Mouse (Mus musculus) MEL (cell line): ENCODE measurements around the gene Yipf4. TPM values are rescaled to one million over a fixed set of nuclear protein-coding genes. Genes with fewer than 3 reads are reported as not detected.
A peak's percentile ranks its signal among the peaks of the same experiment; 100 is the strongest.

Source experiments
- DNase-seq: peaks from one replicate; pipeline ENCODE4 v3.0.0; 2011; ENCODE audit warnings: low read depth, low spot score
- H3K27ac ChIP-seq: 2 replicates; pipeline ENCODE4 v1.5.1; 2012; ENCODE audit warnings: low read depth, mild to moderate bottlenecking, control low read depth, low read length, moderate library complexity; ENCODE audit not compliant: control insufficient read depth
- H3K27me3 ChIP-seq, 2 experiments: fragments of 150-350 bp in 1 of 2; sonication (generic) in 1 of 2; 2 replicates each; pipeline ENCODE4 v1.6.1; 2012; ENCODE audit warnings: low read length in 2 of 2, mild to moderate bottlenecking in 2 of 2, improper control_type of control experiment in 1 of 2, moderate library complexity in 1 of 2; ENCODE audit not compliant: insufficient read depth in 2 of 2, control insufficient read depth in 1 of 2
- H3K36me3 ChIP-seq, 2 experiments: 2 replicates each; pipeline ENCODE4 v1.6.1; 2012 to 2014; ENCODE audit warnings: low read length in 2 of 2, improper control_type of control experiment in 1 of 2, inconsistent platforms in 1 of 2, mild to moderate bottlenecking in 1 of 2; ENCODE audit not compliant: insufficient read depth in 2 of 2, control insufficient read depth in 1 of 2
- H3K4me1 ChIP-seq, 2 experiments: fragments of 150-350 bp in 1 of 2; sonication (generic) in 1 of 2; 2 replicates each; pipeline ENCODE4 v1.6.1; 2012; ENCODE audit warnings: low read length in 2 of 2, improper control_type of control experiment in 1 of 2, mild to moderate bottlenecking in 1 of 2; ENCODE audit not compliant: insufficient read depth in 2 of 2, control insufficient read depth in 1 of 2
- H3K4me3 ChIP-seq, 2 experiments: fragments of 150-350 bp in 1 of 2; sonication (generic) in 1 of 2; 2 replicates each; pipeline ENCODE4 v1.5.1; 2012; ENCODE audit warnings: low read depth in 2 of 2, low read length in 2 of 2, mild to moderate bottlenecking in 2 of 2, moderate library complexity in 2 of 2, control low read depth in 1 of 2, improper control_type of control experiment in 1 of 2; ENCODE audit not compliant: control insufficient read depth in 1 of 2, insufficient read depth in 1 of 2
- H3K79me2 ChIP-seq: 2 replicates; pipeline ENCODE4 v1.6.1; 2012; ENCODE audit warnings: mild to moderate bottlenecking, low read length, moderate library complexity; ENCODE audit not compliant: control insufficient read depth, poor library complexity, insufficient read depth
- H3K9ac ChIP-seq: 2 replicates; pipeline ENCODE4 v1.6.1; 2012; ENCODE audit warnings: low read depth, mild to moderate bottlenecking, control low read depth, low read length, moderate library complexity; ENCODE audit not compliant: control insufficient read depth, poor library complexity, severe bottlenecking
- H3K9me3 ChIP-seq: fragments of 150-350 bp; sonication (generic); replicated peaks from 2 replicates; pipeline ENCODE4 v1.6.1; 2012; ENCODE audit warnings: mild to moderate bottlenecking, low read length, improper control_type of control experiment, moderate library complexity; ENCODE audit not compliant: insufficient read depth
- CHD1 ChIP-seq: IDR thresholded peaks from 2 replicates; pipeline ENCODE4 v1.6.1; 2012; ENCODE audit warnings: low read depth, mild to moderate bottlenecking, inconsistent platforms, low read length, improper control_type of control experiment
- CHD2 ChIP-seq: IDR thresholded peaks from 2 replicates; pipeline ENCODE4 v1.6.1; 2011; ENCODE audit warnings: low read length, improper control_type of control experiment
- E2F4 ChIP-seq: IDR thresholded peaks from 2 replicates; pipeline ENCODE4 v1.6.1; 2011; ENCODE audit warnings: low read depth, low read length, improper control_type of control experiment, borderline replicate concordance
- EP300 ChIP-seq, 2 experiments: IDR thresholded peaks; 2 replicates each; pipeline ENCODE4 v1.6.1; 2011; ENCODE audit warnings: improper control_type of control experiment in 2 of 2, low read length in 2 of 2, low read depth in 1 of 2, mild to moderate bottlenecking in 1 of 2
- ETS1 ChIP-seq: IDR thresholded peaks from 2 replicates; pipeline ENCODE4 v1.6.1; 2012; ENCODE audit warnings: low read depth, mild to moderate bottlenecking, inconsistent platforms, low read length, improper control_type of control experiment, moderate library complexity
- GATA1 ChIP-seq: IDR thresholded peaks from 2 replicates; pipeline ENCODE4 v1.6.1; 2011; ENCODE audit warnings: low read depth, low read length, improper control_type of control experiment
- HCFC1 ChIP-seq: IDR thresholded peaks from 2 replicates; pipeline ENCODE4 v1.6.1; 2012; ENCODE audit warnings: low read depth, mild to moderate bottlenecking, inconsistent platforms, low read length, improper control_type of control experiment, moderate library complexity
- JUND ChIP-seq: IDR thresholded peaks from 2 replicates; pipeline ENCODE4 v1.6.1; 2011; ENCODE audit warnings: low read depth, mild to moderate bottlenecking, improper control_type of control experiment, low read length
- KAT2A ChIP-seq: conservative IDR thresholded peaks from 2 replicates; pipeline ENCODE4 v1.6.1; 2012; ENCODE audit warnings: low read depth, low read length, improper control_type of control experiment, inconsistent platforms
- MAZ ChIP-seq: IDR thresholded peaks from 2 replicates; pipeline ENCODE4 v1.6.1; 2012; ENCODE audit warnings: low read depth, mild to moderate bottlenecking, inconsistent platforms, low read length, improper control_type of control experiment
- MEF2A ChIP-seq: IDR thresholded peaks from 2 replicates; pipeline ENCODE4 v1.6.1; 2014; ENCODE audit warnings: low read depth, mild to moderate bottlenecking, inconsistent platforms, low read length, improper control_type of control experiment; ENCODE audit not compliant: poor library complexity, insufficient replicate concordance, severe bottlenecking; ENCODE audit errors: extremely low read depth
- MXI1 ChIP-seq: IDR thresholded peaks from 2 replicates; pipeline ENCODE4 v1.6.1; 2011; ENCODE audit warnings: mild to moderate bottlenecking, low read depth, low read length, improper control_type of control experiment
- POLR2A ChIP-seq, 2 experiments: IDR thresholded peaks; 2 replicates each; pipeline ENCODE4 v1.6.1; 2011 to 2012; ENCODE audit warnings: low read length in 2 of 2, mild to moderate bottlenecking in 2 of 2, control low read depth in 1 of 2, improper control_type of control experiment in 1 of 2, low read depth in 1 of 2, moderate library complexity in 1 of 2; ENCODE audit not compliant: control insufficient read depth in 1 of 2, insufficient read depth in 1 of 2, poor library complexity in 1 of 2
- POLR2AphosphoS2 ChIP-seq: IDR thresholded peaks from 2 replicates; pipeline ENCODE4 v1.6.1; 2011; ENCODE audit warnings: low read length, improper control_type of control experiment
- RAD21 ChIP-seq: IDR thresholded peaks from 2 replicates; pipeline ENCODE4 v1.6.1; 2011; ENCODE audit warnings: mild to moderate bottlenecking, low read depth, low read length, improper control_type of control experiment
- ZMIZ1 ChIP-seq: IDR thresholded peaks from 2 replicates; pipeline ENCODE4 v1.6.1; 2012; ENCODE audit warnings: low read depth, mild to moderate bottlenecking, inconsistent platforms, low read length, improper control_type of control experiment, moderate library complexity
- ZNF384 ChIP-seq: IDR thresholded peaks from 2 replicates; pipeline ENCODE4 v1.6.1; 2012; ENCODE audit warnings: low read depth, mild to moderate bottlenecking, inconsistent platforms, low read length, improper control_type of control experiment
- polyA plus RNA-seq, 2 experiments: library from polyadenylated mRNA; stranded (reverse) in 1 of 2; unstranded in 1 of 2; fragments of >175 nt in 1 of 2; fragments of >200 nt in 1 of 2; gene quantifications; 2 replicates each; pipeline versions ENCODE4 v1.2.1 to v1.2.4; 2012; ENCODE audit warnings: low replicate concordance in 2 of 2, low read depth in 1 of 2; ENCODE audit not compliant: insufficient read length in 2 of 2, insufficient read depth in 1 of 2, missing spikeins in 1 of 2
- total RNA-seq: library from RNA; depleted of rRNA; stranded (reverse); fragments of 300-350 nt; gene quantifications from 2 replicates; pipeline ENCODE4 v1.2.3, GENCODE M21; 2012

The Yipf4 gene
- total and polyA plus RNA-seq, 3 experiments: 24.3 to 31.7 TPM; not detected in 1

DNA sequence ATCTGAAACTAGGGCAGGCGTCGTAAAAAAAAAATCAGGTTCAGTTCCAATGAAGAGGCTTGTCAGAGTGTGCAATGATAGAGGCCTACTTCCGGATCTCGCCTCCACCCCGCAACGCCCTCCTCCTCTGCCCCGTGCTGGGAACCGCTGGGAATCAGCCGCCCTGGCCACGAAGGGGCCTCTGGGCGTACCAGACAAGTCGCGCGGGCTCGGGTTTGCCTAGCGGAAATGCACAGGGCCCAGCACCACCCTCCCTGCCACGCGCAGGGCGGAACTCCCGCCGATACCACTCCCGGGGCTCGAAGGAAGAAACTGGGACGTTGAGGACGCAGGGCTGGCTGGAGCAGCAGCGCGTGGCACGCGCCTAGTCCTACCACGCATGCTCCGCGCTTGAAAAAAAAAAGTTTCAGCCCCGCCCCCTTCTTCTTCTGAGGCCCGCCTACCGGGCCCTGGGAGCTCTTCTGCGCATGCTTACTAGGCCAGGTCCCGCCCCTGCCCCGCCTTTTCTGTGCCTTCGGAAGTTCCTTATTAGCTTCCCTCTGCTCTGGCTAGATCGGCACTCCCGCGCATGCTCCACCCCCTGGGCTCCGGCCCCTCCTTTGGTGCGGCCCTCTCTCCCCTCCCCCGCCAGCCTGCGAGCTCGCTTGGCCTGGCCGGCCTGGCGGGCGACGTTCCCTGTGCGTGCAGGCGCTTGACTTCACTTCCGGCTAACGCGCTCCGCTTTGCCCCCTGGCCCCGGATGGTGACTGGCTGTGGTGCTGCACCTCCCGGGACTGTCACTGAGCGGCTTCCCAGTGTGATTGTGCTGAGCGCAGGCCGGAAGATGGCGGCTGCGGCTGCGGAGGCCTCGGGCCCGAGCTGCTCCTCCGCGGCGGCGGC lies 38.7 kb downstream of the Yipf4 start, which contains the start of gene Birc6 (continued):
- TF ChIP-seq KAT2A: no peak; the same call in 1 of the 2 replicates
- TF ChIP-seq ZMIZ1: peak; percentile 74
- no peak for TF ChIP-seq MEF2A
- peak; percentile 61 for TF ChIP-seq ETS1
- TF ChIP-seq CHD1: no peak
- peak; percentile 72; the same call in 1 of the 2 replicates for TF ChIP-seq POLR2AphosphoS2
- peak; percentile 84 to 86; a peak in 3 of 4 replicates for TF ChIP-seq POLR2A (IDR thresholded peaks at IDR 0.05; ENCODE audit: control insufficient read depth in 1 of 2, insufficient read depth in 1 of 2, low read depth in 1 of 2, low read length in 2 of 2, poor library complexity in 1 of 2)
- TF ChIP-seq GATA1: no peak
- peak; percentile 91 for TF ChIP-seq MXI1
- no peak for TF ChIP-seq RAD21
- no peak for TF ChIP-seq JUND
- TF ChIP-seq ZNF384: peak; percentile 98
- TF ChIP-seq CHD2: peak; percentile 55; the same call in 1 of the 2 replicates
- TF ChIP-seq E2F4: no peak

DNA sequence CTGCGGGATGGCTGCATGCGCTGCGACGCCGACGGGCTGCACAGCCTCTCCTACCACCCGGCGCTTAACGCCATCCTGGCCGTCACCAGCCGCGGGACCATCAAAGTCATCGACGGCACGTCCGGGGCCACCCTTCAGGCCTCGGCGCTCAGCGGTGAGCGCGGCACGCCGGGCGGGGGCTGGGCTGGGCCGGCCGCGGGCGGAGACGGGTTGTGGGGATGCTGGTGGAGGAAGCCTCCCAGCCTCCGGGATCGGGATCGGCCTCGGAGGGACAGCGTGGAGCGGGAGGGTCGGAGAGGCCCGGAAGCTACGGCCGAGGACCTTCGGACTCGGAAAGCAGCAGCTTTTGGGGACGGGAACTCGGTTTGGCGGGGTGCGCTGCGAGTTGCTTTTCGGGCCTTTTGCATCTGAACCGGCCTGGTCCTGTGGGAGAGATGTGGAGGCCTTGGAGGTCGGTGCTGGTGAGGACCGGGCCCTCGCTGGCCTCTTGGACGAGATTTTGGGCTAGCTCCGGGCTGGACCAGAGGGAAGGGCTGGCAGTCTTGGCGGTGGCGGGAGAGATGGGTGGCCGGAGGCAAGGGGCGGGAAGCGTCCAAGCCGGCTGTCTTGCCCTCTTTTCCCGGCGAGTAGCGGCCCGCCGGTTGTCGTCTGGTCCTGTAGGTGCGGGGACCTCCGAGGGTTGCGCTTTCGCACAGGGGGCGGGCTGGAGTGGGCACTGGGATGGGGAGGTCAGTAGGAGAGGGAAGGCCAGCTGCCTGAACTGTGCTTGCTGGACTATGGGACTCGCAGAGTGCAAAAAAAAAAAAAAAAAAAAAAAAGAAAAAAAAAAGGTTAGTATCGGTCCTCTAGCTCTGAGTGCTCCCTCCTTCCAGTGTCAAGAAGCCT lies 39.6 kb downstream of the Yipf4 start:
- TF ChIP-seq ZNF384 (peak; percentile 60), EP300 (IDR thresholded peaks at IDR 0.05; ENCODE audit: low read depth in 1 of 2, low read length in 2 of 2) (no peak), HCFC1 (no peak), MAZ (no peak)
- Histone ChIP-seq H3K79me2 (peaks cover 51% of the 10 kb centered on the region), H3K9ac (peak overlapping the region; percentile 100), H3K4me3 (peak overlapping the region; percentile 98), H3K36me3 (peaks cover 2 to 30% of the 10 kb centered on the region in 2 experiments; a peak in 3 of 4 replicates), H3K27ac (peak overlapping the region; percentile 82), H3K4me1 (peaks cover 5 to 16% of the 10 kb centered on the region in 2 experiments), H3K27me3 (no peaks in the 10 kb centered on the region), H3K9me3 (no peaks in the 10 kb centered on the region)
- peak; percentile 56 for DNase-seq
